Mouse (Mus musculus) embryonic facial prominence, embryonic 14.5 days (tissue): ENCODE data around the gene Stpg3. TPM values are rescaled to one million over a fixed set of nuclear protein-coding genes. Genes with fewer than 3 reads are reported as not detected.

Source experiments
- ATAC-seq: fragments of 200-750 bp; cut with Nextera tagmentation; 2 replicates; pipeline ENCODE4 v1.8.0; 2017; ENCODE audit warnings: low read depth, moderate number of reproducible peaks, moderate TSS enrichment
- DNase-seq: peaks from one replicate; pipeline ENCODE4 v3.0.0-alpha.2; 2015; ENCODE audit warnings: low spot score
- H3K27ac ChIP-seq: fragments of 300-500 bp; sonication (generic); replicated peaks from 2 replicates; pipeline ENCODE4 v1.5.1; 2014; ENCODE audit warnings: low read depth, mild to moderate bottlenecking, low read length, moderate library complexity
- H3K27me3 ChIP-seq: fragments of 300-500 bp; sonication (generic); replicated peaks from 2 replicates; pipeline ENCODE4 v1.6.1; 2014; ENCODE audit warnings: low read length; ENCODE audit not compliant: control insufficient read depth, insufficient read depth
- H3K36me3 ChIP-seq: fragments of 300-500 bp; sonication (generic); 2 replicates; pipeline ENCODE4 v1.6.1; 2014; ENCODE audit warnings: low read length, mixed read lengths; ENCODE audit not compliant: control insufficient read depth, insufficient read depth
- H3K4me1 ChIP-seq: fragments of 300-500 bp; sonication (generic); 2 replicates; pipeline ENCODE4 v1.6.1; 2014; ENCODE audit warnings: antibody characterized with exemption, low read length; ENCODE audit not compliant: control insufficient read depth, insufficient read depth
- H3K4me2 ChIP-seq: fragments of 300-500 bp; sonication (generic); 2 replicates; pipeline ENCODE4 v1.6.1; 2014; ENCODE audit warnings: low read depth, mild to moderate bottlenecking, low read length, moderate library complexity, mixed read lengths
- H3K4me3 ChIP-seq: fragments of 300-500 bp; sonication (generic); 2 replicates; pipeline ENCODE4 v1.5.1; 2014; ENCODE audit warnings: low read depth, mild to moderate bottlenecking, low read length
- H3K9ac ChIP-seq: fragments of 300-500 bp; sonication (generic); 2 replicates; pipeline ENCODE4 v1.6.1; 2014; ENCODE audit warnings: low read depth, mild to moderate bottlenecking, low read length, moderate library complexity, mixed read lengths
- H3K9me3 ChIP-seq: fragments of 300-500 bp; sonication (generic); 2 replicates; pipeline ENCODE4 v1.6.1; 2016; ENCODE audit warnings: low read length; ENCODE audit not compliant: control insufficient read depth
- WGBS: fragments of 180-500 bp; shearing (Covaris S2); extraction: QIAGEN DNeasy Blood & Tissue Kit; methylation state at CpG from one replicate; pipeline ENCODE4 v1.1.7; 2014; 5-methylcytosine and 5-hydroxymethylcytosine counted together
- polyA plus RNA-seq: library from polyadenylated mRNA; unstranded; fragments of >200 nt; fragmentation: Nextera tagmentation; extraction: Ambion mirVana; gene quantifications from 2 replicates; pipeline ENCODE4 v1.2.1, GENCODE M21; 2014

The Stpg3 gene
- polyA plus RNA-seq, 1 experiment from 2014 or later: not detected

DNA sequence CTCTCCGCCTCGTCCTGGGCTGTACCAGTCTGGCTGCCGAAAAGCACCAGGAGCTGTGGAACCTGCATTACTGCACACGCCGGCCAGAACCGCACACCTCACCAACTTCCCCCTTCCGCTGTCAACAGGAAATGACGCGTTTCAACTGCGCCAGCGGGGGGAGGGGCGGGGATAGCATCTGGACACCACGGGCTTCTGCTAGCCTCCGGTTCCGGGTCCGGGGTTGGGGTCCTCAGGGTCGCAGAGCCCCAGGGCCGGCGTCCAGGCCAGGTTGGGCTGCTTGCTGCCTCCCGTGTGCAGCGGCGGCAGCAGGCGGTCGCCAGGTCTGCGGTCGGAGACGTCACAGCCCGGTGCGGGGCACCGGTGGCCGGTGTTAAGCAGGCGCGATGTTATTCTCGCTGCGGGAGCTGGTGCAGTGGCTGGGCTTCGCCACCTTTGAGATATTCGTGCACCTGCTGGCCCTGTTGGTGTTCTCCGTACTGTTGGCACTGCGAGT lies 40.9 kb upstream of the Stpg3 start, which contains the start of gene Tmem203:
Gene Tmem203, plus strand, starts transcription at position 156 of the 496 bp plus-strand sequence.
- peak within 1 kb of the TSS; percentile 65 for H3K27ac ChIP-seq
- peaks cover 10% of the 10 kb centered on the region; the same call in 1 of the 2 replicates for H3K4me1 ChIP-seq
- peak within 1 kb of the TSS; percentile 78 for H3K4me3 ChIP-seq
- peaks cover 12% of the 10 kb centered on the region; the same call in 1 of the 2 replicates for H3K36me3 ChIP-seq
- WGBS: 0% methylated on average over 20 of the region's 39 CpGs
- DNase-seq (peak; percentile 92), ATAC-seq (peak; percentile 93)
- H3K4me2 ChIP-seq: peak within 1 kb of the TSS; percentile 90
- no peaks in the 10 kb centered on the region for H3K27me3 ChIP-seq
- peak within 1 kb of the TSS; percentile 77 for H3K9ac ChIP-seq
- H3K9me3 ChIP-seq: no peaks in the 10 kb centered on the region

GRCm38 (mm10) chr2:25252331-25252730 lies 37.9 kb upstream of the Stpg3 start:
- Histone ChIP-seq H3K27me3 (no peaks in the 10 kb centered on the region), H3K4me3 (no peak overlapping the region), H3K36me3 (peaks cover 36% of the 10 kb centered on the region), H3K4me2 (no peak overlapping the region), H3K9me3 (no peaks in the 10 kb centered on the region), H3K27ac (no peak overlapping the region), H3K4me1 (peaks cover 10% of the 10 kb centered on the region; the same call in 1 of the 2 replicates), H3K9ac (no peak overlapping the region)
- ATAC-seq (no peak), DNase-seq (no peak)
- 76% methylated on average over 1 of the region's 1 CpGs for WGBS

GRCm38 (mm10) chr2:25246183-25247072 lies 32.0 kb upstream of the Stpg3 start, which contains the start of gene AL732309.1:
TSS of gene AL732309.1 (minus strand) at chr2:25246863.
- no peak for ATAC-seq
- H3K36me3 ChIP-seq: peaks cover 39% of the 10 kb centered on the region
- 89% methylated on average over 10 of the region's 10 CpGs for WGBS

DNA sequence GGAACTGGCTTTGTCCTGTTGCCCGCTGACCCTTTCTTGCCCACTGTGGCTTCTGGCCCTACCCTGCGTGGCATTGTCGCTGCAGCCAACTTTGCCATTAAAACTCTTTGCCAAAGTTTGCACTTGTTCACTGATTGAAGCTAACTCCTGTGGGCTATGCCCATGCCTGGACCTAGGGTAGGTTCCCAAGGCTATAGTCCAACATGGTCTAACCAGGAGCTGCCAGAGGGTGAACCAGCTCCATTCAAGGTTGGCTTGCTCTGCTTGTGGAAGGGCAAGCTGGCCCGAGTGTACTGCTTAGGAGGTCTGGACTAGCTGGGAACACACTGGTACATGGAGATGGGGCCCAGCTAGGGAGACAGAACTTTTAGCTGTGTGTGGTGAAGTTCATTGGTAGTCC lies 29.7 kb upstream of the Stpg3 start:
- ATAC-seq: no peak
- Histone ChIP-seq H3K4me2 (no peak overlapping the region), H3K27me3 (peaks cover 13% of the 10 kb centered on the region), H3K9ac (no peak overlapping the region), H3K27ac (no peak overlapping the region), H3K4me1 (peaks cover 15% of the 10 kb centered on the region), H3K4me3 (no peak overlapping the region), H3K9me3 (no peaks in the 10 kb centered on the region), H3K36me3 (peaks cover 22% of the 10 kb centered on the region)
- DNase-seq: no peak
- 92% methylated on average over 4 of the region's 4 CpGs for WGBS

More at GRCm38 (mm10) chr2:25246183-25247072, 32.0 kb upstream of the Stpg3 start, which contains the start of gene AL732309.1:
- Histone ChIP-seq H3K4me2 (no peak within 1 kb of the TSS), H3K27ac (no peak within 1 kb of the TSS), H3K9ac (no peak within 1 kb of the TSS), H3K4me1 (peaks cover 4% of the 10 kb centered on the region), H3K4me3 (no peak within 1 kb of the TSS), H3K9me3 (no peaks in the 10 kb centered on the region), H3K27me3 (peaks cover 10% of the 10 kb centered on the region)
- no peak for DNase-seq

DNA sequence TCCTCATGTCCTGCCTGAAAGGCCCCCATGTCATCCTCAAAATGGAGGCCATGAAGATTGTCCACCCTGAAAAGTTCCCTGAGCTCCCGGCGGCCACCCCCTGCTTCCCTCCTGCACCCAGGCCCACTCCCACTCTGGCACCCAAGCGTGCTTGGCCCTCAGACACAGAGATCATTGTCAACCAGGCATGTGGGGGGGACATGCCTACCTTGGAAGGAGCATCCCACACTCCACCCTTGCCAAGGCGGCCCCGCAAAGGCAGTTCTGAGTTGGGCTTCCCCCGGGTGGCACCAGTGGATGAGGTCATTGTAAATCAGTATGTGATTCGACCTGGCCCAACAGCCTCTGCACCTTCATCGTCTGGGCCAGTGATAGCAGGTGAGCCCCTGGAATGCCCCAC lies 28.9 kb upstream of the Stpg3 start:
- Histone ChIP-seq H3K4me3 (no peak overlapping the region), H3K9ac (no peak overlapping the region)
- 73% methylated on average over 7 of the region's 8 CpGs for WGBS

GRCm38 (mm10) chr2:25242101-25242506 lies 27.7 kb upstream of the Stpg3 start, which contains the start of the genes Rnf208 and Cysrt1:
TSS of gene Rnf208 (plus strand) at chr2:25242255.
TSS of gene Cysrt1 (minus strand) at chr2:25242452.
- peaks cover 15% of the 10 kb centered on the region for H3K4me1 ChIP-seq
- H3K4me3 ChIP-seq: peak within 1 kb of the TSS; percentile 59
- 0 out of 2 replicates have a peak within 1 kb of the TSS, but pooled peaks have one; percentile 25 for H3K27ac ChIP-seq
- WGBS: 0% methylated on average over 1 of the region's 59 CpGs
- H3K4me2 ChIP-seq: peak within 1 kb of the TSS; percentile 96
- ATAC-seq: peak; percentile 24; the same call in 1 of the 2 replicates
- H3K36me3 ChIP-seq: peaks cover 5% of the 10 kb centered on the region; the same call in 1 of the 2 replicates
- H3K9ac ChIP-seq: peak within 1 kb of the TSS; percentile 65
- H3K27me3 ChIP-seq: peaks cover 13% of the 10 kb centered on the region
- no peaks in the 10 kb centered on the region for H3K9me3 ChIP-seq
- no peak for DNase-seq

More for the DNA sequence above, 28.9 kb upstream of the Stpg3 start:
- H3K4me2 ChIP-seq: peak overlapping the region; percentile 96; the same call in 1 of the 2 replicates
- no peak overlapping the region for H3K27ac ChIP-seq
- peaks cover 15% of the 10 kb centered on the region for H3K4me1 ChIP-seq
- DNase-seq: no peak
- no peak for ATAC-seq
- peaks cover 14% of the 10 kb centered on the region; the same call in 1 of the 2 replicates for H3K36me3 ChIP-seq
- H3K9me3 ChIP-seq: no peaks in the 10 kb centered on the region
- peaks cover 13% of the 10 kb centered on the region for H3K27me3 ChIP-seq

- Histone ChIP-seq H3K36me3 (peaks cover 4% of the 10 kb centered on the region; the same call in 1 of the 2 replicates), H3K27ac (no peak overlapping the region), H3K27me3 (peaks cover 13% of the 10 kb centered on the region), H3K4me1 (peaks cover 15% of the 10 kb centered on the region), H3K9ac (no peak overlapping the region), H3K4me2 (peak overlapping the region; percentile 96), H3K4me3 (peak overlapping the region; percentile 59), H3K9me3 (no peaks in the 10 kb centered on the region)
- no peak for DNase-seq
- WGBS: 13% methylated on average over 6 of the region's 6 CpGs
- no peak for ATAC-seq
These were observed 27.0 kb upstream of the Stpg3 start for GRCm38 (mm10) chr2:25241438-25241775.

DNA sequence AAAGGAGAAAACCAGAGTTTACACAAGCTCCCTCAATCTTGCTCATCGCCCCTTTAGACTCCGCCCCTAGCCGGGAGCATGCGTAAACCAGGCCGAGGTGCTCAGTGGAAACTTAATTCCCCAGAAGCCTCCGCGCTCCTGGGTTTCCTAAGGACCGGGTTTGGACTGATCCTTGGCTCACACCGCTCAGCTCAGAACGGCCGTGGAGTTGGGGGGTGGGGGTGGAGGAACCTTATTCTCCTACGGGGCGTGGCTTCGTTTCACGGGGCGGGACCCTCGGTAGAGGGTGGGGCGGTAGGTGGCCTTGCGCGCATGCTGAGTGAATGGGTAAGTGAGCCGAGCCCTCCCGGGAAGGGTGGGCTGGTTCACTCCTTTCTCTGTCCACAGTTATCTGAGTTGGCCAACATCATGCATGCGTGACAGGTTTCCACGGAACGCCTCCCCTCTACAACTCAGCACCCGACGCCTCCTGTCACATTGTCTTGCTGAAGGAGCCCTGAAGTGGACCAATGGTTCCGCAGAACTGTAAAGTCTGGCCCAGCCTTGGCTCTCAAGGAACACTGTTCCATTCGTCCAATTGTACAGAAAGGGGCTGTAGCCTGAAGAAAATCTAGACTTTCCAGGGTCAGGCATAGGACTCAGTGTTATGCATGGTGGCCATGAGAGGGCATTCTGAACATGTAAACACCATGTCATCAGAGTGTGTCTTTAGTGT lies 26.4 kb upstream of the Stpg3 start:
- 1% methylated on average over 23 of the region's 29 CpGs for WGBS
- H3K4me3 ChIP-seq: peak overlapping the region; percentile 59
- peaks cover 15% of the 10 kb centered on the region for H3K4me1 ChIP-seq
- peak; percentile 90 for ATAC-seq
- peak overlapping the region; percentile 34; the same call in 1 of the 2 replicates for H3K9ac ChIP-seq
- H3K27ac ChIP-seq: peak overlapping the region; percentile 42
- peaks cover 13% of the 10 kb centered on the region for H3K27me3 ChIP-seq
- H3K4me2 ChIP-seq: peak overlapping the region; percentile 96
- H3K36me3 ChIP-seq: no peaks in the 10 kb centered on the region
- H3K9me3 ChIP-seq: no peaks in the 10 kb centered on the region
- peak; percentile 94 for DNase-seq
